Mouse (Mus musculus) brain, embryonic 14.5 days (tissue): ENCODE measurements around the gene Ap3b2.

Experiments
- CTCF ChIP-seq: fragments of 200-500 bp; IDR thresholded peaks from 2 replicates; pipeline ENCODE4 v1.5.1; 2012; ENCODE audit warnings: inconsistent platforms, mild to moderate bottlenecking, moderate library complexity, borderline replicate concordance; ENCODE audit not compliant: insufficient read depth, insufficient read length; ENCODE audit errors: extremely low read depth
- POLR2A ChIP-seq: fragments of 200-500 bp; IDR thresholded peaks from 2 replicates; pipeline ENCODE4 v1.6.1; 2012; ENCODE audit warnings: mild to moderate bottlenecking, inconsistent platforms, borderline replicate concordance; ENCODE audit not compliant: poor library complexity, insufficient read depth, insufficient read length, severe bottlenecking; ENCODE audit errors: extremely low read depth

GRCm38 (mm10) chr7:81453443-81454274 lies 40.1 kb downstream of the Ap3b2 start:
- TF ChIP-seq CTCF (peak; percentile 28; the same call in 1 of the 2 replicates), POLR2A (no peak)
